Mouse (Mus musculus) hindbrain, embryonic 14.5 days (tissue): ENCODE results near the gene Haus8. TPM values are rescaled to one million over a fixed set of nuclear protein-coding genes. Genes with fewer than 3 reads are reported as not detected.
"Not testable (repeated sequence)": the region's sequence is repeated elsewhere in the genome, so short reads cannot be mapped to it uniquely, and the experiment has no call there.

Experiments used
- ATAC-seq: fragments of 200-750 bp; cut with Nextera tagmentation; 2 replicates; pipeline ENCODE4 v1.8.0; 2017; ENCODE audit warnings: moderate number of reproducible peaks, mild to moderate bottlenecking, moderate TSS enrichment, moderate library complexity; ENCODE audit not compliant: low FRiP score
- DNase-seq: peaks from one replicate; pipeline ENCODE4 v3.0.0-alpha.2; 2015; ENCODE audit warnings: low spot score
- H3K27ac ChIP-seq: fragments of 300-500 bp; sonication (generic); 2 replicates; pipeline ENCODE4 v1.5.1; 2014; ENCODE audit warnings: mild to moderate bottlenecking, moderate library complexity
- H3K27me3 ChIP-seq: fragments of 300-500 bp; sonication (generic); 2 replicates; pipeline ENCODE4 v1.6.1; 2014; ENCODE audit warnings: mild to moderate bottlenecking, low read length, mixed read lengths; ENCODE audit not compliant: control insufficient read depth, insufficient read depth
- H3K36me3 ChIP-seq: fragments of 300-500 bp; sonication (generic); replicated peaks from 2 replicates; pipeline ENCODE4 v1.6.1; 2014; ENCODE audit not compliant: control insufficient read depth, insufficient read depth
- H3K4me1 ChIP-seq: fragments of 300-500 bp; sonication (generic); replicated peaks from 2 replicates; pipeline ENCODE4 v1.6.1; 2014; ENCODE audit warnings: antibody characterized with exemption, low read length, mixed read lengths; ENCODE audit not compliant: control insufficient read depth, insufficient read depth
- H3K4me2 ChIP-seq: fragments of 300-500 bp; sonication (generic); replicated peaks from 2 replicates; pipeline ENCODE4 v1.6.1; 2014; ENCODE audit warnings: mild to moderate bottlenecking, moderate library complexity
- H3K4me3 ChIP-seq: fragments of 300-500 bp; sonication (generic); replicated peaks from 2 replicates; pipeline ENCODE4 v1.5.1; 2014; ENCODE audit warnings: mild to moderate bottlenecking, low read length
- H3K9ac ChIP-seq: fragments of 300-500 bp; sonication (generic); 2 replicates; pipeline ENCODE4 v1.6.1; 2014
- H3K9me3 ChIP-seq: fragments of 300-500 bp; sonication (generic); 2 replicates; pipeline ENCODE4 v1.6.1; 2016; ENCODE audit warnings: low read length; ENCODE audit not compliant: control insufficient read depth
- WGBS: fragments of 180-500 bp; shearing (Covaris S2); extraction: QIAGEN DNeasy Blood & Tissue Kit; methylation state at CpG from one replicate; pipeline ENCODE4 v1.1.7; 2014; 5-methylcytosine and 5-hydroxymethylcytosine counted together
- polyA plus RNA-seq: library from polyadenylated mRNA; unstranded; fragments of >200 nt; fragmentation: Nextera tagmentation; extraction: Ambion mirVana; gene quantifications from 2 replicates; pipeline ENCODE4 v1.2.1, GENCODE M21; 2014

Gene Haus8
- polyA plus RNA-seq, 1 experiment from 2014 or later: 55.6 TPM

DNA sequence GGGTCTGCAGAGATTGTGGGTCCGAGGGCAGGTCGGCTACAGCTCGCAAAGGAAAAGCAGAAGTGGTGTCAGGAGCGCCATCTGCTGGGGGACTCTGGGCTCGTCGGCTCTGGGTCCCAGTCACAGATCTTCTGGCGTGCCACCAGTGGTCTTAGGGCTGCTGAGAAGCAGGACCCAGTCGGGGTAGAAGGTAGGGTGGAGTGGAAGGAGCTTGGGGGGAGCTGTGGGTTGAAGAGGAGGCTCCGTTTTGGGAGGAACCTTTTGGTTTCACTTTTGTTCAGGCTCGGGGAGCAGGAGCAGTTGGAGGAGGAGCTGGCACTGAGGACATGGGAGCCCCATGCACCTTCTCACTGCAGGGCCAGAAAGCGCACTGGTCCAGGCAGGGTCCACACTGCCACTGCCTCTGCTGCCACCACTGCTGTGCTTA lies 67.2 kb downstream of the Haus8 start:
- H3K4me2 ChIP-seq: peak overlapping the region; percentile 42
- not testable (repeated sequence) for H3K4me3 ChIP-seq, DNase-seq, H3K4me1 ChIP-seq, H3K27ac ChIP-seq, H3K9ac ChIP-seq, H3K27me3 ChIP-seq, H3K9me3 ChIP-seq, H3K36me3 ChIP-seq
- ATAC-seq: peak; percentile 76
- WGBS: 14% methylated on average over 3 of the region's 11 CpGs

Other genes starting within 250 kb of the Haus8 start
- gene Myo9b, start 220 bp downstream of the Haus8 start, polyA plus RNA-seq: 15.7 and 16.9 TPM in 2 replicates
- gene Use1, start 93.9 kb upstream of the Haus8 start, polyA plus RNA-seq: 112 and 126 TPM in 2 replicates
- 4.8 and 5.0 TPM in 2 replicates for gene Ocel1, start 98.4 kb upstream of the Haus8 start, polyA plus RNA-seq
- 35.9 and 37.5 TPM in 2 replicates for gene Nr2f6, start 109.0 kb upstream of the Haus8 start, polyA plus RNA-seq
- 4.7 and 6.0 TPM in 2 replicates for gene Ushbp1, start 122.9 kb upstream of the Haus8 start, polyA plus RNA-seq
- gene Babam1, start 123.9 kb upstream of the Haus8 start, polyA plus RNA-seq: 88.2 and 89.7 TPM in 2 replicates
- 3.8 and 4.7 TPM in 2 replicates for gene Ankle1, start 133.1 kb upstream of the Haus8 start, polyA plus RNA-seq
- gene Abhd8, start 190.7 kb upstream of the Haus8 start, polyA plus RNA-seq: 125 and 126 TPM in 2 replicates
- gene Mrpl34, start 192.0 kb upstream of the Haus8 start, polyA plus RNA-seq: 158 and 195 TPM in 2 replicates
- gene Dda1, start 196.3 kb upstream of the Haus8 start, polyA plus RNA-seq: 218 and 236 TPM in 2 replicates
- gene Ano8, start 213.0 kb upstream of the Haus8 start, polyA plus RNA-seq: 8.5 and 10.6 TPM in 2 replicates
- 4.7 and 7.3 TPM in 2 replicates for gene Gtpbp3, start 215.2 kb upstream of the Haus8 start, polyA plus RNA-seq
- 9.2 and 10.5 TPM in 2 replicates for gene Plvap, start 238.8 kb upstream of the Haus8 start, polyA plus RNA-seq